In the genomic region with DNA sequence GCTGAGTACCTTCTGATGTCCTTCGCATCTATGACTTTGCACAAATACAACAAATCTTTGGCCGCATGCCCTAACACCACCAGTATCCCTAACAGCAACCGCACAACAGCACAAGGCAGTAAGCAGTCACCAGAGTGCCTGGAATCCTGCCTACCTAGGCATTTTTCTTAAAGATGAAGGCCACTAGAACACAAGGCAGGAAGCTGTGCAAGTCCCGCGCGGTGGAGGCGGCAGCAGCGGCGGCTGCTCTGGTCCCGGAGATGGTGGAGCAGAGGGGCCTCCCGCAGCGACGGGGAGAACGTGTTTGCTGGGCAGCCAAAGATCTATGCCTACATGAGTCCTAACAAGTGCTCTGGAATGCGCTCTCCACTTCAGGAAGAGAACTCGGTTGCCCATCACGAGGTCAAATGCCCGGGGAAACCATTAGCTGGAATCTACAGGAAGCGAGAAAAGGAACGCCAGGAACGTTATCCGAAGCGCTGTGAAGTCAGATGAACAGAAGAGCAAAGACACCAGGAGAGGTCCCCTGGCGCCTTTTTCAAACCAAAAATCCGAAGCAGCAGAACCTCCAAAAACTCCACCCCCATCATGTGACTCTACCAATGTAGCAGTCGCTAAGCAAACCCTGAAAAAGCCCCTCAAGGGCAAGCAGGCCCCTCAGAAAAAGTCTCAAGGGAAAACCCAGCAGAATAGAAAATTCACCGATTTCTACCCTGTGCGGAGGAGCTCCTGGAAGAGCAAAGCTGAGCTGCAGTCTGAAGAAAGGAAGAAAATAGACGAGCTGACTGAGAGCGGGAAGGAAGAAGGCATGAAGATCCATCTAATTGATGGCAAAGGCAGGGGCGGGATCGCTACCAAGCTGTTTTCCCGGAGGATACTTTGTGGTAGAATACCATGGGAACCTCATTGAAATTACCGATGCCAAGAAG, we compare ENCODE assay signal across 7 mouse cellular contexts. TPM values are rescaled to one million over a fixed set of nuclear protein-coding genes. Genes with fewer than 3 reads are reported as not detected.
A peak's percentile ranks its signal among the peaks of the same experiment; 100 is the strongest.
DNase-seq lines count a peak whose midpoint lies in the region; ATAC-seq and TF ChIP-seq lines count a peak whose summit lies in the region.

No protein-coding gene starts in this region.

- H3K9me3 ChIP-seq in hindbrain, postnatal 0 days (ENCODE audit: low read length), result no peaks in the 10 kb centered on the region
- no peaks in the 10 kb centered on the region for H3K9me3 ChIP-seq in limb, embryonic 10.5 days (replicated peaks)

- peak overlapping the region; percentile 48 for H3K27ac ChIP-seq in hindbrain, postnatal 0 days
- peak overlapping the region; percentile 75 for H3K27ac ChIP-seq in limb, embryonic 10.5 days

- peak; percentile 63 for ATAC-seq in hindbrain, postnatal 0 days
- peak; percentile 55 for ATAC-seq in megakaryocyte-erythroid progenitor cell, adult 5-6 weeks (replicated peaks; ENCODE audit: low FRiP score, low TSS enrichment, poor library complexity, severe bottlenecking)

- H3K4me3 ChIP-seq in hindbrain, postnatal 0 days (ENCODE audit: low read length), result peak overlapping the region; percentile 33
- H3K4me3 ChIP-seq in limb, embryonic 10.5 days, result peak overlapping the region; percentile 49

- H3K4me1 ChIP-seq in hindbrain, postnatal 0 days (ENCODE audit: insufficient read depth, low read length), result no peaks in the 10 kb centered on the region
- peaks cover 11% of the 10 kb centered on the region for H3K4me1 ChIP-seq in limb, embryonic 10.5 days

- TF ChIP-seq CTCF in hindbrain, postnatal 0 days (IDR thresholded peaks at IDR 0.05; ENCODE audit: low read depth), result no peak

- 4% methylated on average over 34 of the region's 34 CpGs for WGBS in hindbrain, postnatal 0 days
- WGBS in limb, embryonic 10.5 days, result 10% methylated on average over 34 of the region's 34 CpGs

- peak overlapping the region; percentile 24; the same call in 1 of the 2 replicates for H3K9ac ChIP-seq in hindbrain, postnatal 0 days (replicated peaks; ENCODE audit: low read length)

- peak; percentile 65 to 91 for DNase-seq in adrenal gland, adult (ENCODE audit: inconsistent age in 2 of 2, low spot score in 1 of 2)
- DNase-seq in cerebellum, postnatal 10 days, result peak; percentile 56 to 63
- DNase-seq in forelimb bud, embryonic 11.5 days (ENCODE audit: low read depth, low spot score), result peak; percentile 17
- peak; percentile 59 for DNase-seq in hindbrain, postnatal 0 days (ENCODE audit: low spot score)
- DNase-seq in limb, embryonic 10.5 days (ENCODE audit: low spot score), result peak; percentile 67
- DNase-seq in right cerebral cortex, postnatal 4 days, result peak; percentile 29

- H3K36me3 ChIP-seq in hindbrain, postnatal 0 days (ENCODE audit: insufficient read depth, low read length), result no peaks in the 10 kb centered on the region
- no peaks in the 10 kb centered on the region for H3K36me3 ChIP-seq in limb, embryonic 10.5 days

- H3K4me2 ChIP-seq in hindbrain, postnatal 0 days (ENCODE audit: low read depth, low read length), result peak overlapping the region; percentile 65

- no peaks in the 10 kb centered on the region for H3K27me3 ChIP-seq in hindbrain, postnatal 0 days (ENCODE audit: insufficient read depth, low read length)
- H3K27me3 ChIP-seq in limb, embryonic 10.5 days (ENCODE audit: low read depth, poor library complexity, severe bottlenecking), result peaks cover 6% of the 10 kb centered on the region; the same call in 1 of the 2 replicates

RNA-seq across cellular contexts. Expression of a gene that starts 21.2 kb away (rescaled TPM):
- 0.16 and 0.43 TPM in 2 replicates for total RNA-seq in hindbrain, postnatal 0 days (2014; rRNA removed)
- 0.24 and 0.32 TPM in 2 replicates for polyA plus RNA-seq in hindbrain, postnatal 0 days (2015; fragmentation: Nextera tagmentation; extraction: Ambion mirVana)
- 0.29 and 0.53 TPM in 2 replicates for polyA plus RNA-seq in limb, embryonic 10.5 days (2016; fragmentation: Nextera tagmentation; extraction: Ambion mirVana)
- not detected in 2 replicates for total RNA-seq in megakaryocyte-erythroid progenitor cell, adult 5-6 weeks (2014; fragmentation: Nextera tagmentation)
- total RNA-seq in megakaryocyte-erythroid progenitor cell, adult 5-6 weeks (2017), result not detected in 2 replicates

RNA-seq across cellular contexts. Expression of a gene that starts 24.1 kb away (rescaled TPM):
- 47.0 and 51.2 TPM in 2 replicates for total RNA-seq in hindbrain, postnatal 0 days (2014; rRNA removed)
- 131 and 134 TPM in 2 replicates for polyA plus RNA-seq in hindbrain, postnatal 0 days (2015; fragmentation: Nextera tagmentation; extraction: Ambion mirVana)
- polyA plus RNA-seq in limb, embryonic 10.5 days (2016; fragmentation: Nextera tagmentation; extraction: Ambion mirVana), result 153 and 159 TPM in 2 replicates
- 27.4 and 31.6 TPM in 2 replicates for total RNA-seq in megakaryocyte-erythroid progenitor cell, adult 5-6 weeks (2014; fragmentation: Nextera tagmentation)
- 8.6 TPM in 2 replicates for total RNA-seq in megakaryocyte-erythroid progenitor cell, adult 5-6 weeks (2017)

RNA-seq across cellular contexts. Expression of a gene that starts 43.6 kb away (rescaled TPM):
- total RNA-seq in hindbrain, postnatal 0 days (2014; rRNA removed), result 0.36 and 1.7 TPM in 2 replicates
- 1.0 and 1.3 TPM in 2 replicates for polyA plus RNA-seq in hindbrain, postnatal 0 days (2015; fragmentation: Nextera tagmentation; extraction: Ambion mirVana)
- 0.11 TPM in 1 of 2 replicates, not detected in the other for polyA plus RNA-seq in limb, embryonic 10.5 days (2016; fragmentation: Nextera tagmentation; extraction: Ambion mirVana)
- not detected in 2 replicates for total RNA-seq in megakaryocyte-erythroid progenitor cell, adult 5-6 weeks (2014; fragmentation: Nextera tagmentation)
- total RNA-seq in megakaryocyte-erythroid progenitor cell, adult 5-6 weeks (2017), result not detected in 2 replicates

RNA-seq across cellular contexts. Expression of a gene that starts 45.9 kb away (rescaled TPM):
- total RNA-seq in hindbrain, postnatal 0 days (2014; rRNA removed), result 18.0 and 24.1 TPM in 2 replicates
- 26.3 and 27.9 TPM in 2 replicates for polyA plus RNA-seq in hindbrain, postnatal 0 days (2015; fragmentation: Nextera tagmentation; extraction: Ambion mirVana)
- polyA plus RNA-seq in limb, embryonic 10.5 days (2016; fragmentation: Nextera tagmentation; extraction: Ambion mirVana), result 29.2 and 30.1 TPM in 2 replicates
- 22.1 and 23.3 TPM in 2 replicates for total RNA-seq in megakaryocyte-erythroid progenitor cell, adult 5-6 weeks (2014; fragmentation: Nextera tagmentation)
- 32.0 and 33.0 TPM in 2 replicates for total RNA-seq in megakaryocyte-erythroid progenitor cell, adult 5-6 weeks (2017)

Comparison
In these comparisons a context has a peak if more than half of its experiments do, and no peak if none do; other contexts are left out.
1. Peak in every context shown above with its lines: DNase-seq, ATAC-seq, H3K4me3 ChIP-seq and H3K27ac ChIP-seq.
2. DNase-seq: peak in every context shown above with its lines; median percentile 78 in adrenal gland, adult; 67 in limb, embryonic 10.5 days; 60 in cerebellum, postnatal 10 days; 59 in hindbrain, postnatal 0 days; 29 in right cerebral cortex, postnatal 4 days; 17 in forelimb bud, embryonic 11.5 days.